ENCODE assay signal across 8 mouse cellular contexts in the genomic region with DNA sequence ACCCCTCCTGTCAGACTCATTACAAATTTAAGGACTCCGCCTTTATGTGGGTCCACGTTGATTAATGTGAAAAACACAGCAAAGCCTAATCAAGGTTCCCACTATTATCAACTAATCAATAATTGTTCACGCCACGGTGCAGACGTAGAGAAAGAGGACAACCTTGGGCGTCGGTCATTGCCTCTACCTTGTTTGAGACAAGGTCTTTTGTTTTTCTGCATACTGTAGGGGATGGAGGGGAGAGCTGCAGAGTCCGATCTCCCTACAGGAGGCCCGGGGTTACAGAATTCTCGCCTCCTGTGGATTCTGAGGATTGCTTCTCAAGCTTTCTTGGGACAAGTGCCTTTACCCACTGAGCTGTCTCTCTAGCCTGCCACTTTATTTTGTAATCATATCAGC. TPM values are rescaled to one million over a fixed set of nuclear protein-coding genes. Genes with fewer than 3 reads are reported as not detected.
DNase-seq lines count a peak whose midpoint lies in the region; ATAC-seq and TF ChIP-seq lines count a peak whose summit lies in the region.
"Had no signal": no experiment of that assay in that cellular context is flagged by ENCODE, and none has a peak within 500 bp of the region (broad histone marks: within the 10 kb centered on the region; RNA-seq: fewer than 3 reads in every experiment).

No protein-coding gene starts in this region.

- peak overlapping the region; percentile 78 for H3K4me2 ChIP-seq in lung, postnatal 0 days (replicated peaks; ENCODE audit: low read depth, low read length)
- peak overlapping the region; percentile 76 for H3K4me2 ChIP-seq in embryonic facial prominence, embryonic 12.5 days (replicated peaks)
- H3K4me2 ChIP-seq in hindbrain, embryonic 16.5 days (ENCODE audit: low read length): peak overlapping the region; percentile 72
- peak overlapping the region; percentile 57 for H3K4me2 ChIP-seq in midbrain, embryonic 14.5 days (ENCODE audit: low read length)

- H3K27me3 ChIP-seq in lung, postnatal 0 days (replicated peaks; ENCODE audit: insufficient read depth, low read length): no peaks in the 10 kb centered on the region
- no peaks in the 10 kb centered on the region for H3K27me3 ChIP-seq in embryonic facial prominence, embryonic 12.5 days
- no peaks in the 10 kb centered on the region for H3K27me3 ChIP-seq in hindbrain, embryonic 16.5 days (replicated peaks; ENCODE audit: control insufficient read depth, insufficient read depth, low read length)
- H3K27me3 ChIP-seq in midbrain, embryonic 14.5 days (ENCODE audit: control insufficient read depth, insufficient read depth, low read length): no peaks in the 10 kb centered on the region

- H3K27ac ChIP-seq in lung, postnatal 0 days (ENCODE audit: low read length): peak overlapping the region; percentile 58
- H3K27ac ChIP-seq in embryonic facial prominence, embryonic 12.5 days: peak overlapping the region; percentile 78; the same call in 1 of the 2 replicates
- peak overlapping the region; percentile 92 for H3K27ac ChIP-seq in hindbrain, embryonic 16.5 days (ENCODE audit: low read depth, low read length)
- H3K27ac ChIP-seq in midbrain, embryonic 14.5 days (replicated peaks; ENCODE audit: low read depth, low read length): peak overlapping the region; percentile 91

- 3% methylated on average over 10 of the region's 10 CpGs for WGBS in lung, postnatal 0 days
- 2% methylated on average over 10 of the region's 10 CpGs for WGBS in embryonic facial prominence, embryonic 12.5 days
- under 1% methylated on average over 10 of the region's 10 CpGs for WGBS in hindbrain, embryonic 16.5 days
- 2% methylated on average over 10 of the region's 10 CpGs for WGBS in midbrain, embryonic 14.5 days

- no peaks in the 10 kb centered on the region for H3K9me3 ChIP-seq in lung, postnatal 0 days (ENCODE audit: low read length)
- no peaks in the 10 kb centered on the region for H3K9me3 ChIP-seq in embryonic facial prominence, embryonic 12.5 days
- no peaks in the 10 kb centered on the region for H3K9me3 ChIP-seq in hindbrain, embryonic 16.5 days (ENCODE audit: control insufficient read depth, low read length)
- no peaks in the 10 kb centered on the region for H3K9me3 ChIP-seq in midbrain, embryonic 14.5 days (ENCODE audit: control insufficient read depth, low read length)

- ATAC-seq in lung, postnatal 0 days: no peak
- no peak for ATAC-seq in embryonic facial prominence, embryonic 12.5 days (ENCODE audit: insufficient number of reproducible peaks, insufficient read depth, low FRiP score, low TSS enrichment)
- ATAC-seq in hindbrain, embryonic 16.5 days: peak; percentile 27
- peak; percentile 20; the same call in 1 of the 2 replicates for ATAC-seq in midbrain, embryonic 14.5 days (ENCODE audit: low FRiP score, low TSS enrichment)

- TF ChIP-seq EP300 in lung, postnatal 0 days (IDR thresholded peaks at IDR 0.05): no peak

- peak overlapping the region; percentile 75 for H3K4me3 ChIP-seq in lung, postnatal 0 days (ENCODE audit: low read depth, low read length)
- H3K4me3 ChIP-seq in embryonic facial prominence, embryonic 12.5 days: peak overlapping the region; percentile 89
- H3K4me3 ChIP-seq in hindbrain, embryonic 16.5 days (ENCODE audit: low read length): peak overlapping the region; percentile 91
- peak overlapping the region; percentile 77 for H3K4me3 ChIP-seq in midbrain, embryonic 14.5 days (replicated peaks; ENCODE audit: low read depth, low read length)

- peak overlapping the region; percentile 51 for H3K9ac ChIP-seq in lung, postnatal 0 days (replicated peaks; ENCODE audit: low read depth)
- peak overlapping the region; percentile 72 for H3K9ac ChIP-seq in embryonic facial prominence, embryonic 12.5 days
- H3K9ac ChIP-seq in hindbrain, embryonic 16.5 days (ENCODE audit: low read depth, low read length): peak overlapping the region; percentile 91
- H3K9ac ChIP-seq in midbrain, embryonic 14.5 days (replicated peaks; ENCODE audit: low read length): peak overlapping the region; percentile 82

- DNase-seq in lung, postnatal 0 days (ENCODE audit: low spot score): peak; percentile 7
- no peak for DNase-seq in lung, postnatal 25 days (ENCODE audit: low spot score)
- no peak for DNase-seq in midbrain, embryonic 14.5 days
- no peak for DNase-seq in left cerebral cortex, adult 18-20 months (ENCODE audit: low spot score in 2 of 2)
- no peak for DNase-seq in adrenal gland, postnatal 25 days

- no peaks in the 10 kb centered on the region for H3K36me3 ChIP-seq in lung, postnatal 0 days (ENCODE audit: insufficient read depth, low read length)
- H3K36me3 ChIP-seq in embryonic facial prominence, embryonic 12.5 days: 0 out of 2 replicates have a peak, but pooled peaks cover 5% of the 10 kb centered on the region
- no peaks in the 10 kb centered on the region for H3K36me3 ChIP-seq in hindbrain, embryonic 16.5 days (ENCODE audit: control insufficient read depth, insufficient read depth, low read length)
- peaks cover 17% of the 10 kb centered on the region for H3K36me3 ChIP-seq in midbrain, embryonic 14.5 days (ENCODE audit: control insufficient read depth, insufficient read depth, low read length)

- 0 out of 2 replicates have a peak, but pooled peaks cover 4% of the 10 kb centered on the region for H3K4me1 ChIP-seq in lung, postnatal 0 days (ENCODE audit: insufficient read depth, low read depth, low read length)
- H3K4me1 ChIP-seq in embryonic facial prominence, embryonic 12.5 days: peaks cover 7% of the 10 kb centered on the region
- H3K4me1 ChIP-seq in hindbrain, embryonic 16.5 days (ENCODE audit: control insufficient read depth, insufficient read depth, low read depth, low read length): peaks cover 9% of the 10 kb centered on the region
- peaks cover 16% of the 10 kb centered on the region; the same call in 1 of the 2 replicates for H3K4me1 ChIP-seq in midbrain, embryonic 14.5 days (ENCODE audit: control insufficient read depth, insufficient read depth, low read length)

- no peak for TF ChIP-seq CTCF in lung, postnatal 0 days (IDR thresholded peaks at IDR 0.05)

RNA-seq across cellular contexts. Expression of gene Cep70, which starts 0.7 kb away (rescaled TPM):
- 12.4 and 17.2 TPM in 2 replicates for polyA plus RNA-seq in lung, postnatal 0 days (2015; fragmentation: Nextera tagmentation; extraction: Ambion mirVana)
- polyA plus RNA-seq in embryonic facial prominence, embryonic 12.5 days (2016; fragmentation: Nextera tagmentation; extraction: Ambion mirVana): 49.1 and 51.4 TPM in 2 replicates
- polyA plus RNA-seq in hindbrain, embryonic 16.5 days (2015; fragmentation: Nextera tagmentation; extraction: Ambion mirVana): 50.7 and 55.3 TPM in 2 replicates
- polyA plus RNA-seq in midbrain, embryonic 14.5 days (2014; fragmentation: Nextera tagmentation; extraction: Ambion mirVana): 65.4 and 72.1 TPM in 2 replicates
- 10 to 100 TPM; 19.2 to 23.9 TPM for total RNA-seq in left cerebral cortex, adult 18-20 months (2021)
- total RNA-seq in adrenal gland, postnatal 25 days (2021): 7.5 and 11.7 TPM in 2 replicates

RNA-seq across cellular contexts. Expression of gene Faiml, which starts 6.9 kb away (rescaled TPM):
- polyA plus RNA-seq in lung, postnatal 0 days (2015; fragmentation: Nextera tagmentation; extraction: Ambion mirVana): not detected in 2 replicates
- not detected in 2 replicates for polyA plus RNA-seq in embryonic facial prominence, embryonic 12.5 days (2016; fragmentation: Nextera tagmentation; extraction: Ambion mirVana)
- not detected in 2 replicates for polyA plus RNA-seq in hindbrain, embryonic 16.5 days (2015; fragmentation: Nextera tagmentation; extraction: Ambion mirVana)
- polyA plus RNA-seq in midbrain, embryonic 14.5 days (2014; fragmentation: Nextera tagmentation; extraction: Ambion mirVana): not detected in 2 replicates
- total RNA-seq in left cerebral cortex, adult 18-20 months (2021): not detected
- not detected in 2 replicates for total RNA-seq in adrenal gland, postnatal 25 days (2021)
- polyA plus RNA-seq: gonadal fat pad, adult 2 months had no signal

Comparison
In these comparisons a context has a peak if more than half of its experiments do, and no peak if none do; other contexts are left out.
1. ATAC-seq: peak in hindbrain, embryonic 16.5 days (single experiment) and midbrain, embryonic 14.5 days (single experiment); none in lung, postnatal 0 days (single experiment) and embryonic facial prominence, embryonic 12.5 days (single experiment).
2. Peak in every context shown above with its lines, with median percentiles within 50 percentile points of each other: H3K27ac ChIP-seq, H3K4me2 ChIP-seq, H3K4me3 ChIP-seq and H3K9ac ChIP-seq.